Mouse (Mus musculus): Measurements from ENCODE around the gene D430042O09Rik.
"Not testable (repeated sequence)": the region's sequence is repeated elsewhere in the genome, so short reads cannot be mapped to it uniquely, and the experiment has no call there.

D430042O09Rik gene

DNA sequence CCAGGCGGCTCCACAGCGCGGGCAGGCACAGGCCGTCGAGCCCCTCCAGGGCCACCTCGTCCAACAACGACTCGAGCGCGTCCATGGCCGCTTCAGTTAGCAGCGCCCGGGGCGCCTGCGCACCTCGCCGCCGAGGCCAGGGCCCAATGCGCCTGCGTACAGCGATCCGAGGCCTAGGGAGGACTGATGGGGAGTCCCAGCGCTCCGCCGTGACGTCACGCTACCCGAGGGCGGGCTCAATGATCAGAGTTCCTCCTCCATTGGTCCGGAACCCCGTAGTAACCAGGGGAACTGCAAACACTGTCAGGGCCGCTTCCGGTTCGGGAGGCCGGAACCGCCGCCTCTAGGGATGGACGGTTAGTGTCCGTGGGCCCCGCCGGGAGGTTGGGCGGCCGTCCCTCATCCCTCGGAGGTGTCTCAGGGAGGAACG, at the start of gene D430042O09Rik, which contains the start of gene Gtf3c1:
Gene D430042O09Rik (plus strand): TSS at position 296 of the 430 bp plus-strand sequence.
Gene Gtf3c1 (minus strand): TSS at position 188 of the 430 bp plus-strand sequence.
- DNase-seq = peak; percentile 100

DNA sequence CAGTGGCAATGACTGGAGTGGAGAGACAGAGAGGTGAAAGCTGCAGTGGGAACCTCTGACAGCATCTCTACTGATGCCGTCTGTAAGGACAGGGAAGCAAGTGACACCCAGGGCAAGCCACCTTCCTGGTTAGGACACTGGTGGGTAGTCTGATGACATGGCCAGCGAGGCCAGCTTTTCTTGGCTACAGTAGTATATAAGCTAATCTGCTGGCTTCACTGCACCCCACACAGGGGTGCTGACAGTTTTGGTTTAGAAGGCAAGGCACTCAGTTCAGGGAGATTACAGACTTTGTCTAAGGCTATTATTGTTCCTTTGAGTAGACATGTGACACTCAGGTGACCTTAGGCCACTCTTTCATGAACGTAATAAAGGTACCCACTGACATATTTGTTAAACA, 44.0 kb upstream of the D430042O09Rik start:
- DNase-seq = no peak

DNA sequence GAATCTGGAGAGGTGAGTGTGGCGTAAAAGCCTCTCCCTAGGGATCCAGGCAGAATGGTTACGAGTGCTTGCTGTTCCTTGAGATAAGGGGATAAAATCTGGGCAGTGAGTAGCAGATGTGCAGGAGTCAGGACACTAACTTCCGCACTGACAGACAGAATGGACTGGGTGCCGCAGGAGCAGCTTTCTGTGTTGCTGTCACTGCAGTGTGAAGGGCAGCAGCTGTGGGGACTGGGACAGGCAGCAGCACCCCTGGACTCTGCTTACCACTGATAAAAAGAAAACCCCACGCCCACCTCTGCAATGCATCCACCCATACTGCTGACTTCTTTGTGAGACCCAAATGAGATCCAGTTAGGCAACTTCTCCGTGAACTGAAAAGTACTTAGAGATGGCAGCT, 36.8 kb upstream of the D430042O09Rik start:
- DNase-seq = no peak

DNA sequence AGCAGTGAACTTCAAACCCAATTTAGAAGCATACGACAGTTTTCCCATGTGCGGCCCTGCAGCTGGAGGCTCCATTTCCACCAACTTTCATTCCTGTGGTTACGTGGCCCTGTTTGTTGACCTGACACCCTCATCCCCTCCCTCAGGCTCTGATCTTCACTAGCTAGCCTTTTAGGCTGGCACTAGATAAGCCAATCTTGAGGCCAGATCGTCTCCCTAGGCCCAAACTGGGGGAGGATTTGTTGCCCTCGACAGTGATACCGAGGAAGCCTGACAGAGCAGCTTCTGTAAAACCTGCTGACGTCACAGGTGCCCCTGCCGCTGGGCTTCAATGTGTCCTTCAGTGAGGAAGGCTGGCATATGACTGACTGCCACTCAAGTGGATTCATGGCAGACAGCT, 36.3 kb upstream of the D430042O09Rik start:
- no peak for DNase-seq

DNA sequence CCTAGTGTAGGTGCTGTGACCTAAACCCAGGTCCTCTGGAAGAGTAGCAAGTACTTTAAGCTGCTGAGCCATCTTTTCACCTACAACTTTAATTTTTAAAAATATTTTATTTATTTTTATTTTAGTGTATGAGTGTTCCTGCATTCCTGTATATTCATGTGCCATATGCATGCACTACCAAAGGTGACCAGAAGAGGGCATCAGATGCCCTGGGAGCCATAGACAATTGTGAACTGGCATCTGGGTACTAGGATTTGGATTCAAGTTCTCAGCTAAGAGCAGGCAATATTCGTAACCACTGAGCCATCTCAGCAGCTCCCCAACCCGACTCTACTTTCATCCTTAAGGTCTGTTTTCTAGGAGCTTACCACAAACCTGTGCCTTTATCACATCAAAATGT, 32.8 kb upstream of the D430042O09Rik start:
- DNase-seq = peak in 1 of 2 experiments; percentile 18

DNA sequence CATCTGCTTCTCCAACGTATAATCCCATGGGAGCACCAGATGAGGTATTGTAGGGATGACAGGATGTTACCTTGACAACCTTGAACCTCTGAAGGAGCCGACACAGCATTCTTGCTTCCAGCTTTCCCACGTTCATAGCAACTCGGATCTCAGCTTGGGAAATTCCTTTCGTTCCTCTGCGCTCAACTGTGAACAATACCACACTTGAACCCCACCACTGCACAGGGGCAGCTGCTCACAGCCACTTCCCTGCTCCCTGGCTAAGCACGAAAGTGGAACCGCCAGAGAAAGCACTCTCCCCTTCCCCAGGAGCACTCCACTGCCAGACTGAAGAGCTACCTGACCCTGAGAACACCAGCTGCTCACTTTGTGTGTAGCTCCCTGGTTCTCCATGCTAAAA, 28.9 kb upstream of the D430042O09Rik start:
- DNase-seq = no peak

DNA sequence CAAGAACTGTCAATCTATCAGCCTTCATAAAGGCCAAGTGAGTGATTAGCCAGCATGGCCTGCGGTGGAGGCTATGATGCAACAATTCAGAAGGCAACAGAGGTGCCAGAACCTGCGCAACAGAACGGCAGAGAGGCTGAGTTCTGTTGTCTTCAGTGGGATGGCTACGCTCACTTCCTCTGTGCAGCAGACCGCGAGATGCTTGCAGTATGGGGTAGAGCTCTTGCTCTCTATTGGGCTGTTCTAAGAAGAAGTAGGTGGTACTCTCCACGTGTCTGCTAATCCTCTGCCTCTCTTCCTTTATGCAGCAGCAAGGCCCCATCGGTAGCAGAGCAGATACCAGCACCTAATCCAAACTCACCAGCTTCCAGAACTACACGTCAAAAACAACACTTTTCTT, 27.8 kb upstream of the D430042O09Rik start:
- DNase-seq = no peak

DNA sequence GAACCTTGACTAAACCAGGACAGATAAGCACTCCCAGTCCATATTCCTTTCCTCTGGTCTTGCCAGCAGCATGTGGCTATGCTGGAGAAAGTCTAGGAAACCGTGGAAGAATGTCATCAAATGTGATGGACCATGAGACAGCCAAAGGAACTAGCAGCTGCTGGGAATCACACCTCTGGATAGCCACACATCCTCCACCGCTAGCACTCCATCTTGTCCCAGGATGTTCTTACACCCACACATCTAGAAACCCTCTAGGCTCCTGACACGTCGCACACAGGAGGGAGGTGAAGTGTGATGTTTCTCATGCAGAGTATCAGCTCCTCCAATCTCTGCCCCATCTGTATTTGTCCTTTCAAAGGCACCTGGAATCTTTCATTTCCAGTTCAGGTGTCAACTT, 17.2 kb upstream of the D430042O09Rik start:
- DNase-seq = no peak

DNA sequence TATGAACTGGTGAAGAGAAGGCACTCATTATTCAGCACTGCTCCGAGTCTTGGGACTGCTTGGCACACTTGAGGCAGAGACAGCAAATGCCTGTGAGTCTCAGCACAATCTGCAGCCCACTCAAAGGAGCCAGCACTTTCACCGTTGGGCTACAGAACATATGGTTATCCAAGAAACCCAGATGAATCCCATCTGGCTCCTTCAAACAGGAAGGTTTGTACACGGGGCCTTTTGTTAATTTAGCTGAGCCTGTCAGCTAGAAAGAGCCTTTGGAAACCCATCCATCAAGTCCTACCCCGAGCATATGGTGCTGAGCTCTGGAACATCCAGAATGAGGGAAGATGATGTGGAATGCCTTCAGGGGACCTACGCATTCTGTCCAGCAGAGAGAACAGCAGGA, 13.6 kb upstream of the D430042O09Rik start:
- DNase-seq = no peak

DNA sequence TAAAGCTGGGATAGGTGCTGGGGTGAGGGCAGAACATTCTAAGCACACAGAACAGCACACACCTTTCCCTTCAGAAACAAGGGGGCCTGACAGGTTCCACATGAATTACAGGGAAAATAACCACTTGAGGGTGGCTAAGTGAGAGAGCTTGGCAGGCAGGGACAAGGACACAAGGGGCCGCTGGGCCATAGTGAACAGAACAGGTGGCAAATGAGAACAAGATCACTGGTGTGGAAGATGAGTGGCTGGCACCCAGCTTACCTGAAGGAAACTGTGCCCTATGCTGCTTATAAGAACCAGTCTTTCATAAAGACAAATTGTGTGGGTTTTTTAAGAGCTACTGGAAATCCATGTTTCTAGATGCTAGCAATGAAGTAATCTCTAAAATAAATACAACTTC, 4.9 kb upstream of the D430042O09Rik start:
- DNase-seq = no peak

DNA sequence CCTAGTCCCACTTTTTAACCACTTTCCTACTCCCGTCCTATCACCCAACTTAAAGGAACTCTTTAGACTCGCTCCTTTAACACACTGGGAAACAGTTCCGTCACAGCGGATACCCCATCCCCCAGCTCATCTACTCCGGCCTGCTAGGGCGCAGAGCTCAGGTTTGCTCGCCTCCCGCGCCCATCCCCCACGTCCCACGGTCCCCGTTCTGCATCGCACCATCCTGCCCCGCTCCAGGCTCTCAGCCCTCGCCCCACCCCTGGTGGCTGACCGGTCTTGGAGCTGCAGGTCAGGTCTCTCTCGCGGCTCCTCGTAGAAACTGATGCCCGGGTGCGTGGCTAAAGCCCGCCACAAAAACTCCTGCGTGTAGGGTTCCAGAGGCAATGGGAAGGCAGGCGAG, 502 bp upstream of the D430042O09Rik start:
- DNase-seq = peak; percentile 67 to 75

DNA sequence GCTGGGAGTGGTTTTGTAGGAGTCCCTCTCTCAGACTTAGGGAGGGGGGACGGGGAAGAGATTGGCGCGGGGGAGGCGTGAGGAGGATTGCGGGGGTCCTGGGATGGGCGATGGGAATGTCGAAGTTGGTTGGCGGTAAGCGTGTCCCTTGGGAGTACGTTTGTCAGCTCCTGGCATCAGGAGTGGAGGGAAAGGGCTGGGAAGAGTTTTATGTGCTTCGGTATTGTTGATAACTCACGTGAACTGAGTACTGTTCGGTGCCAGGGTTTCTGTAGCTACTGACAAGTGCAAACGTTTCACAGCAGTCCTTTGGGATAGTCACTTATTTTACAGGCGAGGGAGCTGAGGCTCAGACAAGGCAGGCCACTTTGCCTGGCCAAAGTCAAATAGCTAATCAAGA, 412 bp downstream of the D430042O09Rik start:
- no peak for DNase-seq

DNA sequence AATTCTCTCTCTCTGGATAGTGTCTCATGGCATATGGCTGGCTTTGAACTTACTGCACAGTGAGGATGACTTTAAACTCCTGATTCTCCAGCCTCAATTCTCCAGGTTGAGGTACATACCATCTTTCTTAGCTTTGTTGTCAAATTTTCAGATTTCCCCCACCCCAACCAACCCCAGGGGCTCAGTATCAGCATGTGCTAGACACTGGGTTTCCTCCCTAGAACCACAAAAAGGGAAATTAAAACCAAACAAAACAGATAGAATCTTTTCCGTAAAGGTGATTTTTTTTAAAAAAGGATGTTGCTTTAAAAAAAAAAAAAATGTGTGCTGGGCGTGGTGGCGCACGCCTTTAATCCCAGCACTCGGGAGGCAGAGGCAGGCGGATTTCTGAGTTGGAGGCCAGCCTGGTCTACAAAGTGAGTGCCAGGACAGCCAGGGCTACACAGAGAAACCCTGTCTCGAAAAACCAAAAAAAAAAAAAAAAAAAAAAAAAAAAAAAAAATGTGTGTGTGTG, 5.9 kb downstream of the D430042O09Rik start:
- DNase-seq = not testable (repeated sequence)

DNA sequence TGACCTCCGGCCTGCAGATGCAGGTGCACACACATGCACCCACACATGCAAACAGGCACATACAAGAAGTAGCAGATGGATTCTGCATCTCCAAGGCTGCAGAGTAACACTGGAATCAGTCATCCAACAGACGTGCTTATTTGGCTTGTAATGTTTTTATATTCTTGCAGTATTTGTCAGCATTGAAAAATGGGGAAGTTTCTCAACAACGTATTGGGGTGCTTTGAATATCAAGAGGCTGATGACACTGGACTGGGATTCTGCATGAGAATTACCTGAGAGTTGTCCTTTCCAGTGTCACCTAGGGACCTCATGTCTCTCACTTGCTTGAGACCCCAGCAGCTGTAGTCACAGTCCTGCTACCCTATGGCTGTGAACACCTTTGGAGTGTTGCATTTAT, 7.1 kb downstream of the D430042O09Rik start:
- no peak for DNase-seq

DNA sequence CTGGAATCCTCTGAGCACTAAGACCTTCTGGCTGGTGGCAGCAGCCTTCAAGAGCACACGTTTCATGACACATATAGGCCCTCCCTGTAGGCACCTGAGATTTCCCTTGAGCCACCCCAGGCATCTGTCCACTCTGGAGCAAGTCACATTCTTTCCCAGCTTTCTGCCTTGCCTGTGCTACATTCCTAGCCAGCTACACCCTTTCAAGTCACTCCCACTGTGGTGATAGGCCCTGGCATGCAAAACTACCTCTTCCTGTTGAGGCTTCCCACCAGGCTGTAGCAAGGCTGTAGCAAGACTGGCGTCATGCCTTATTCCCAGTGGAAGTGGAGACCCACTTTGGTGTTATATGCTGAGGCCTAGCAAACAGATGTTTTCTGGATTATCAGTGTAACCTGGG, 9.0 kb downstream of the D430042O09Rik start:
- no peak for DNase-seq

DNA sequence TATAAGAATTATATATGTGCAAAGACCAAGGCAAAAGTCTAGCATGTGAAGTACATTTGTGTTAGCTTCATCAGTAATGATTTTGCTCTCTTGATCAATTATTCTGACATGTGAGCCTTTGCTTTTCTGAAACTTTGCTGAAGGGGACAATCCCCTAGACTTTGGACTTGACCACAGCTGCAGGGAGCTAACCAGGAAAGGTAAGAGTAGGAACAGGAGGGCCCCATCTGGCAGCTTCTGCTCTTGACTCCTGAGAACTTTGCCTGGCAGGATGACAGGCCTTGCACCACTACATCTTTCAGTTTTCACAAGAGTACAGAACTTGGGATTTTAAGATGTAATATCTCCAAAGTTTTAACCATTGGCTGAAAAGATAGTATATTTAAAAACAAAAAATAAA, 9.9 kb downstream of the D430042O09Rik start:
- DNase-seq = no peak

DNA sequence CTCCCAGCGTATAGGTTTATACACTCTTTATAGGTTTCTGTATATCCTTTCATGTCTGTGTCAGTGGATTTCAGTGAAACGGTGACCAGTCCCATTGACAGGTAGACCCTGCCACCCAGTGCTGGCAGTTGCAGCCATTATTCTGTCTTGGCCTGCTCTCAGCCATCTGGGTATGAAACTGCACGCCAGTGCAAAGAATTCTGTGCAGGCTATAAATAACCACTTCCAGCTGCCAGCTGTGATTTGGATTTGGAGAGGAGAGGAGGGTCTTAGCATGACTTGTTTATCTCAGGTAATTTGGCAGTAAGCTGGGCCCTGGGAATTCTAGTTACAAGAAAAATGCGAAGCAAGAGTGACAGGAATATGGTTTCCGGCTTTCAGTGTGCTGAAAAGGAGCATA, 12.7 kb downstream of the D430042O09Rik start:
- no peak for DNase-seq

DNA sequence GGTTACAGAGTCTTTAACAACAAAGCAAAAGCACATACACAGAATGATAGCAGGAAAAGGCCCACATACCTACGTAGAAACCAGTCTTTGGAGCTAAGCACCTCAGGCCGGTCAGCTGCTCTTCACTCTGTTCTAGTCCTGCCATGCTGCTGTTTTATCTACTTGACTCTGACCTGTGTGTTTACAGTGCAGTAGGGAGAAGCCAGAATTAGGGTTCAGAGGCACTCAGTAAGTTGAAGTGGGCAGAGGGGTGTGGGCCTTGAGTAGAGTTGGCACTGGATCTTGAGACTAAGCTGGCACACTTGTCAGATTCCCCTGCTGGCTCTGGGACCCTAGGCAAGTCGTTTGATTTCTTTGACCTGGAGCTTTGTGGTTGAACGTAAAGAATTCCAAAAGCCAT, 13.3 kb downstream of the D430042O09Rik start:
- DNase-seq = no peak

DNA sequence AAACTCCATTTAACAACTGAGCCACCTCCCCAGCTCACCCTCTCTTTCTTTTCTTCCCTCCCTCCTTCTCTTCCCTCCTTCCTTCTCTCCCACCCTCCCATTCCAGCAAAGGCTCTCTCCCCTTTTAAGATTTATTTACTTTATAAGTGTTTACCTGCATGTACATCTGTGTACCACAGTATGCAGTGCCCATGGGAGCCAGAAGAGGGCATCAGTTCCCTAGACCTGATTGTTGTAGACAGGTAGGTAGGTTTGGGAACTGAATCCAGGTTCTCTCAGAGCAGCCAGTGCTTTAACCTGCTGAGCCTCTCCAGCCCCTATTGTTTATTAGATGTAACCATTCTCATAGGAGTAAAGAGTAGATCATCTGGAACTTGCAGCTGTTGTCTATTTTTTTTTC, 14.4 kb downstream of the D430042O09Rik start:
- DNase-seq = no peak

DNA sequence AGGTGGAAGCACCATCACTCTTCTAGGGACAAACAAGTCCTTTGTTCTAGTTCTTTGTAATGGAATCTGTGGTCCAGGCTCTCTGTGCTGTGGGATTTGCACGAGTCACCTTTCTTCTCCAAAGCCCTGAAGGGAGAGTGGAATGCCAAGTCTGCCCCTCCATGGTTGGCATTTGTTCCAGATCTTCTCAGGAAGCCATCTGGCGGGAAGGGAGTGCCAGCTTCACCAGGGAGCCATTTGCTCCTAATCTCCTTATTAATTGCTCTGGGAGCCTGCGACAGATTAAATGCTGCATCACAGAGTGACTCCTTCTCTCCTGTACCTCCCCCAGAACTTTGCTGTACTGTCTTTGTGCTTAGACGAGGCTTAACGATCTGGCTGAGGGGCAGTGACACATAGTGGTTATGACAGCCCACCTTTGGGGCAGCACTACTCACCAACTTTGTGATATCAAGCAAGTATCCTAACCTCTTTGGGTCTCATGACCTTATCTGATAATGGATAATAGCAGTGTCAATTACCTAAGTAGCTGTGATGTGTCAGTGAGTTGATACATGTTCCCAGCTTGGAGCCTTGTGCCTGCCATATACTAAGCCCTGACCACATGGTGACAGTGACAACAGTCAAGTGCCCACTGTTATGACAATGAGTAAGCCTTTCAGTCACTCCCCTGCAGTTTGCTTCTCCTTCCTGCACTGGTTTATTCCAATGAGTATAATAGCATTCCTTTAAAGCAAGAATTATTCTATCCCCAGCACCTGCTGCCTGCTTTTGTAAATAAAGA, 15.7 kb downstream of the D430042O09Rik start:
- no peak for DNase-seq

DNA sequence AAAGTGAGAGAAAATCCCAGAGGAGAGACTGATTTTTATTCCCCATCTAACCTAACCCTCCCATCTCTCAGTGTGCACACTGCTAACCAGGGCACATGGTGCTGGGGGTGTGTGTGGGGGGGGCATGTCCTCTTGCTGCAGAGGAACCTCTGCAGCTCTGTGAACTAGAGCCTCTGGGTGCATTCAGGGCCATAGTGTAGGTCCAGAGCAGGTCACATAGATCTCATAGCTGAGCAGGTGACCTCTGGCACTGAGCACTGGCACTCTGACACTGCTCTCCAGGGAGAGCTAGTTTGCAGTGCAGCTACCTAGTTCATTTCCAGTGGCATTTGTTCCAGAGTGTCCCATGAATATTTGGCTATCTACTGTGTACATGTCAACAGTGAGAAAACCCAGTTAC, 24.0 kb downstream of the D430042O09Rik start:
- no peak for DNase-seq

DNA sequence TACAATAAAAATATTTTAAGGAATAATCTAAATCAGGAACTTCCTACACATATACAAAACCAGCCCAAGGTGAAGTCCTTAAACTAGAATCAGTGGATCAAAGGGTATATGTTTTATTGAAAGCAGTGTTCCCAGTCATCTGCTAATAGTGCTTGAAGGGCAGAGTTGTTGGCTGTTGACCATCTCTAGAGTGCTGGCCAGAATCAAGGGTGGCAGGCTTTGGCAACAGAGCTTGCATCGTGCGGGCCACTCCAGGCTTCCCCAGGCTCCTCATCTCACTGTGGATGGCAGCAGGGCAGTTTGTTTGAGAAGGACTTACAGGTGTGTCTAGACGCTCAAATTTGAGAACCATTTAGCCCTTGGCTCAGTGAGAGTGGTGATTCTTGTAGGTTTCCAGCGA, 26.1 kb downstream of the D430042O09Rik start:
- DNase-seq = no peak

DNA sequence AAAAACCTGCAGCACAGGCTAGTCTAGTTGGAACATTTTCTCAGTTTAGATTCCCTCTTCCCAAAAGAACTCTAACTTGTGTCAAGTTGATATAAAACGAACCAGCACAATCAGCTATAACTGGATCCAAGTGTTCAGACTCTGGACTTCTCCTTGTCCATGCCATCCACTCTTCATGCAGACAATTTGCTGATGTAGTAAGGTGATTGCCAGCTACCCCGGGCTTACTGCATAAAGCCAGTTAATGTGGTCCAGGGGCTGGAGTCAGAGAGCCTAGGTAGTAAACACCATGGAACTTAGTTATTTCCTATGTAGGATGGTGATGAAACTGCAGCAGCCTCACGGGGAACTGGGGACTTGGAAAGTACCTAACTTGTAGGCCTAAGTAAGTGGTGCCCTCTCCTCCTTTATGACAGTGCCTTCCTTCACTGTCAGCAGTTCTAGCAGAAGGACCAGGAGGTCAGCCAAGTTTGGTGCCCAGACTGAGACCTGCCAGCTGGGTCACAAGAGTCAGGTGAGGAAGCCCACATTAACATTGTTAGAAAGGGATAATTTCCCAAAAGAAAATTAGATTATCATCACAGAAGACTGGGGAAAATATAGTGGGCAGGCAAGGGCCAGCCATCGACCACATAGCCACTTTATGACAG, 28.8 kb downstream of the D430042O09Rik start:
- DNase-seq = no peak

DNA sequence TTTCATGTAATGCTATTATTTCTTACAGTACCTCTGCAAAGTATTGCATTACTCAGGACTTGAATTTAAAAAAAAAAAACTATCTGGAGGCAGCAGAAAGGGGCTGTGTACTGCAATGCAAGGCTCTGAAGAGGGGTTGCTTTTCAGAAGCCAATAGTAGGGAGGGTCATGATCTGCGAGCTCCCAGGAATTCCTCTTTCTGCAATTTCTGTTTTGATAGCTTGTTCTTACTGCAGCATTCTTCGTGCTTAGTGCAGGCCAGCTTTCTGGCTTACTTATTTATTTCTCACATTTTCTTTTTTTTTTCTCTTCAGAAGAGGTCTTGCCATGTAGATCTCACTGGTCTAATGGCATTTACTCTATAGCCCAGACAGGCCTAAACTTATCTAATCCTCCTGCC, 32.8 kb downstream of the D430042O09Rik start:
- no peak for DNase-seq

Measured in thymus, adult 18-20 months (tissue).